Mouse (Mus musculus) naive thymus-derived CD4-positive, alpha-beta T cell, adult 2 months (primary cell): ENCODE measurements around the gene Arih2.
A peak's percentile ranks its signal among the peaks of the same experiment; 100 is the strongest.
"Not testable (repeated sequence)": the region's sequence is repeated elsewhere in the genome, so short reads cannot be mapped to it uniquely, and the experiment has no call there.

ENCODE experiments used
- DNase-seq: peaks from one replicate; pipeline ENCODE4 v3.0.0-alpha.2; 2011; ENCODE audit warnings: low read depth

The Arih2 gene

GRCm38 (mm10) chr9:108649561-108650440, 615 bp upstream of the Arih2 start:
- DNase-seq, result peak; percentile 79

GRCm38 (mm10) chr9:108648166-108648565, 1.0 kb downstream of the Arih2 start:
- DNase-seq, result peak; percentile 25

GRCm38 (mm10) chr9:108639825-108640224, 9.4 kb downstream of the Arih2 start:
- DNase-seq, result no peak

- DNase-seq, result no peak
Observed at GRCm38 (mm10) chr9:108635415-108635814, 13.8 kb downstream of the Arih2 start.

- no peak for DNase-seq
Observed at GRCm38 (mm10) chr9:108633846-108634245, 15.3 kb downstream of the Arih2 start.

- no peak for DNase-seq
Observed at GRCm38 (mm10) chr9:108632375-108632774, 16.8 kb downstream of the Arih2 start.

GRCm38 (mm10) chr9:108631631-108632256, 17.4 kb downstream of the Arih2 start:
- no peak for DNase-seq

GRCm38 (mm10) chr9:108630683-108631082, 18.5 kb downstream of the Arih2 start:
- DNase-seq, result no peak

- peak; percentile 28 for DNase-seq
Observed at GRCm38 (mm10) chr9:108628141-108628540, 21.0 kb downstream of the Arih2 start.

GRCm38 (mm10) chr9:108626498-108626897, 22.7 kb downstream of the Arih2 start:
- no peak for DNase-seq

- peak; percentile 67 for DNase-seq
Observed at GRCm38 (mm10) chr9:108617301-108617700, 31.9 kb downstream of the Arih2 start.

GRCm38 (mm10) chr9:108611488-108611887, 37.7 kb downstream of the Arih2 start:
- no peak for DNase-seq

GRCm38 (mm10) chr9:108608889-108609288, 40.3 kb downstream of the Arih2 start:
- no peak for DNase-seq

GRCm38 (mm10) chr9:108607929-108608328, 41.3 kb downstream of the Arih2 start:
- not testable (repeated sequence) for DNase-seq

- no peak for DNase-seq
Observed at GRCm38 (mm10) chr9:108601986-108602385, 47.2 kb downstream of the Arih2 start.

- DNase-seq, result no peak
Observed at GRCm38 (mm10) chr9:108600011-108600410, 49.2 kb downstream of the Arih2 start.

GRCm38 (mm10) chr9:108599021-108599566, 50.1 kb downstream of the Arih2 start:
- no peak for DNase-seq

- peak; percentile 68 for DNase-seq
Observed at GRCm38 (mm10) chr9:108596998-108597764, 52.0 kb downstream of the Arih2 start, which contains the start of gene P4htm. TSS of gene P4htm (minus strand) at chr9:108597667.

GRCm38 (mm10) chr9:108594354-108594753, 54.8 kb downstream of the Arih2 start:
- DNase-seq, result no peak

GRCm38 (mm10) chr9:108591462-108591861, 57.7 kb downstream of the Arih2 start:
- no peak for DNase-seq

- DNase-seq, result peak; percentile 42
Observed at GRCm38 (mm10) chr9:108589229-108589628, 60.0 kb downstream of the Arih2 start.

- no peak for DNase-seq
Observed at GRCm38 (mm10) chr9:108587571-108588180, 61.5 kb downstream of the Arih2 start.
